Mouse (Mus musculus) hindbrain, embryonic 15.5 days (tissue): ENCODE data around the gene Btbd1. TPM values are rescaled to one million over a fixed set of nuclear protein-coding genes. Genes with fewer than 3 reads are reported as not detected.

Experiments
- ATAC-seq: fragments of 200-750 bp; cut with Nextera tagmentation; 2 replicates; pipeline ENCODE4 v1.8.0; 2017; ENCODE audit warnings: low read depth, moderate number of reproducible peaks, moderate TSS enrichment; ENCODE audit not compliant: low FRiP score
- H3K27ac ChIP-seq: fragments of 300-500 bp; sonication (generic); replicated peaks from 2 replicates; pipeline ENCODE4 v1.5.1; 2015; ENCODE audit warnings: mild to moderate bottlenecking, inconsistent platforms
- H3K27me3 ChIP-seq: fragments of 300-500 bp; sonication (generic); 2 replicates; pipeline ENCODE4 v1.6.1; 2015; ENCODE audit warnings: control low read depth, inconsistent platforms
- H3K36me3 ChIP-seq: fragments of 300-500 bp; sonication (generic); 2 replicates; pipeline ENCODE4 v1.6.1; 2015; ENCODE audit warnings: control low read depth, inconsistent platforms
- H3K4me1 ChIP-seq: fragments of 300-500 bp; sonication (generic); replicated peaks from 2 replicates; pipeline ENCODE4 v1.6.1; 2015; ENCODE audit warnings: control low read depth, inconsistent platforms
- H3K4me2 ChIP-seq: fragments of 300-500 bp; sonication (generic); 2 replicates; pipeline ENCODE4 v1.6.1; 2015; ENCODE audit warnings: moderate library complexity, mild to moderate bottlenecking, inconsistent platforms
- H3K4me3 ChIP-seq: fragments of 300-500 bp; sonication (generic); 2 replicates; pipeline ENCODE4 v1.5.1; 2015; ENCODE audit warnings: mild to moderate bottlenecking, inconsistent platforms
- H3K9ac ChIP-seq: fragments of 300-500 bp; sonication (generic); 2 replicates; pipeline ENCODE4 v1.6.1; 2015; ENCODE audit warnings: inconsistent platforms
- H3K9me3 ChIP-seq: fragments of 300-500 bp; sonication (generic); 2 replicates; pipeline ENCODE4 v1.6.1; 2016; ENCODE audit warnings: control low read depth, inconsistent platforms
- WGBS: fragments of 180-500 bp; shearing (Covaris S2); methylation state at CpG from one replicate; pipeline ENCODE4 v1.1.7; 2015; 5-methylcytosine and 5-hydroxymethylcytosine counted together
- polyA plus RNA-seq: library from polyadenylated mRNA; unstranded; fragments of >200 nt; fragmentation: Nextera tagmentation; extraction: Ambion mirVana; gene quantifications from 2 replicates; pipeline ENCODE4 v1.2.1, GENCODE M21; 2015

The Btbd1 gene
- polyA plus RNA-seq, 1 experiment from 2014 or later: 93.8 TPM

DNA sequence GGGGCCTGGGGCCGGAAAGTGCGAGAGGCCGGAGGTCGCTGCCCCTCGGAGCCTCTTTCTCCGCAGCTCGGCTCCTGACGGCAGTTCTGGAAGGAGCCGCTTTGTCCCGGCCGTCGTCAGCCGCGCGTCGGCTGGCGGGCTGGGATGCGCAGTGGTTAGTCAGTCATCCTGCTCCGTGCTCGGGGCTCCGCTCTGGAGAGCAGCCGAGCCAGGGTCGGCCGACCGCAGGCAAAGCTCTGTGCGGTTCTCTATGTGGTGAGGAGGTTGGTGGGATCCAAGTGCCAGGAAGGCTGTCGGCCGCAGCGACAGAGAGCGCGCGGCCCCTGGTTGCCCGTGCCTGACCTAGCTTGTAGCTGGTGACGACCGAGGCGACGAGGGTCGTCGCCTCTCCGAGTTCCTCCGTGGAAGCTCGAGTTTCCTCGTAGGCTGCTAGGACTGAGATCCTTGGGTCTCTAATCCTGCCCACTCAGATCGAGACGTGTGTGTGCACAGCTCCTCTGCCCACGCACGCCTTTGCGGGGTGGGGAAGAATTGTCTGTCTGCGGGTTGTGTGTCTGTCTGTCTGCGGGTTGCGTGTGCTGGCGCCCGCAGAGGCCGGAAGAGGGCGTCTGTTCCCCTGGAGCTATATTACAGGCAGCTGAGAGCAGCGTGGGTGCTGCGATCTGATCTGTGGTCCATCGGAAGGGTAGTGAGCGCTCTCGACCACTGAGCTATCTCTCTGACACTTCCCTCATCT is 66.0 kb downstream of the Btbd1 start:
- Histone ChIP-seq H3K27ac (peak overlapping the region; percentile 92), H3K4me3 (peak overlapping the region; percentile 100), H3K4me1 (peaks cover 27% of the 10 kb centered on the region), H3K9ac (peak overlapping the region; percentile 89), H3K36me3 (no peaks in the 10 kb centered on the region), H3K27me3 (no peaks in the 10 kb centered on the region), H3K4me2 (peak overlapping the region; percentile 92), H3K9me3 (no peaks in the 10 kb centered on the region)
- 2% methylated on average over 52 of the region's 60 CpGs for WGBS
- peak; percentile 85 for ATAC-seq

DNA sequence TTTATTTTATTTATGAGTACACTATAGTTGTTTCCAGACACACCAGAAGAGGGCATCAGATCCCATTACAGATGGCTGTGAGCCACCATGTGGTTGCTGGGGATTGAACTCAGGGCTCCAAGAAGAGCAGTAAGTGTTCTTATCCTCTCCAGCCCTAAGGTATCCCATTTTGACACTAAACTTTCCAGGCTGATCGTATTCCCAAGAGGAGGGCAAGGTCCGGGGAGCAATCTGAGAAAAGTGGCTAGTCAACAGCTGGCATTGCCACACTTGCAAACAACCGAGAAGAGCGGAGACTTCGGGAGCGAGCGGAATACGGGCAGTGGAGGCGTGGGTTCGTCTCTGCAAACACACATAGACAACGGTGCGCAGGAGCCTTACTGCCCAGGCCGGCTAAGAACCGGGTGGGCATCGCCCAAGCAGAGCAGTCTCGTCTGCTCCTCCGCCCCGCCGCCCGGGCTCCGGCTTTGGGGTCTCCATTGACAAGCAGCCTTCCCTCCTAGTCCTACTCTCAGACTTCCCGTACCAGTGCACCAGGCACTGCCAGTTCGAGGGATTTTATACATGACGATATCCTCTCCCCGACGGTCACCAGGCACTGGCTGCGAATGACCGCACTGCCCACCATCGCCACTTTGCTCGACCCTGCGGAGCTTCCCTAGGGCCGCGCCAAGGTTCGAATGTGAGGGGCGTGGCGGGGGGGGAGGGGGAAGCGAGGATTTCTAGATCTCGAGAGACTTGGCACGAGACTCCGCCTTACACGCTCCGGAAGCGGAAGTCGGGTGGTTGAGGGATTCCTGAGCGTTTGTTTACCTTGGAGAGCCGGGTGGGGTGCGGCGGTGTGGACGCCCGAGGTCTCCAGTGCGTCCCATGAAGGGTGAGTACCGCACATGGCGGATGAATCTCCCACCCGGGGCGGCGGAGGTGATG is 66.8 kb downstream of the Btbd1 start, which contains the start of gene Ramac:
Ramac (plus strand) TSS at position 746 of the 930 bp plus-strand sequence.
- ATAC-seq: peak; percentile 97
- Histone ChIP-seq H3K27ac (peak within 1 kb of the TSS; percentile 92), H3K36me3 (no peaks in the 10 kb centered on the region), H3K27me3 (no peaks in the 10 kb centered on the region), H3K4me1 (peaks cover 27% of the 10 kb centered on the region), H3K4me3 (peak within 1 kb of the TSS; percentile 100), H3K9me3 (no peaks in the 10 kb centered on the region), H3K9ac (peak within 1 kb of the TSS; percentile 89), H3K4me2 (peak within 1 kb of the TSS; percentile 92)
- WGBS: under 1% methylated on average over 55 of the region's 56 CpGs

DNA sequence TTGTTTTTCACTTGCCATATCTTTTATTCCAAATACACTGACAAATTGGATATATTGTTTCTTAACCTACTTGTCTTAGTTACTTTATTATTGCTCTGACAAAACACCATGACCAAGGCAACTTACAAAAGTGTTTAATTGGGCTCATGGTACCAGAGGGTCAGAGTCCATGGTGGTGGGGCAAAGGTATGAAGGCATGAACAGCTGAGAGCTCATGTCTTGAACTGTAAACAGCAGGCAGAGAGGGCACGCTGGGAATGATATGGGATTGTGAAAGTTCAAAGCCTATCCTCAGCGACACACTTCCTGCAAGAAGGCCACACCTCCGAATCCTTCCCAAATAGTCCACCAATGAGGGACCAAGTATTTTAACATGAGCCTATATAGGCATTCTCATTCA is 81.3 kb downstream of the Btbd1 start:
- H3K27me3 ChIP-seq: no peaks in the 10 kb centered on the region
- no peaks in the 10 kb centered on the region for H3K9me3 ChIP-seq
- WGBS: 94% methylated on average over 3 of the region's 3 CpGs
- no peak overlapping the region for H3K4me3 ChIP-seq
- ATAC-seq: no peak
- no peak overlapping the region for H3K27ac ChIP-seq
- H3K36me3 ChIP-seq: no peaks in the 10 kb centered on the region
- H3K9ac ChIP-seq: no peak overlapping the region
- H3K4me2 ChIP-seq: no peak overlapping the region
- H3K4me1 ChIP-seq: no peaks in the 10 kb centered on the region

DNA sequence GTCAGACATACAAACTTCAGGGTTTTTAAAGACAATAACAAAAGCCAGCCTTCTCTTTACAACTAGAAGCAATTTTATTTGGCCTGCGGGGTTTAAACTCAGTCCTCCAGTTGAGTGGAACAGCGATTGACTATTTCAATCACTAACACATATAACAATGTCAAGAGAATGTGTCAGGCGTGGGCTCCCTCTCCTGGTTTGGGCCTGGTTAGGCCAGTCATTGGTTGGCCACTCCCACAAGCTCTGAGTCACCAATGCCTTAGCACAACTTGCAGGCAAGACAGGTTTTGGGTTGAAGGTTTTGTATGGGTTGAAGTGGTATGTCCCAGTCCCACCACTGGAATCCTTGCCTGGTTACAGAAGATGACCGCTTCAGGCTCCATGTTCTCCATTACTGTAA is 85.1 kb downstream of the Btbd1 start:
- ATAC-seq: no peak
- no peaks in the 10 kb centered on the region for H3K27me3 ChIP-seq
- H3K9ac ChIP-seq: no peak overlapping the region
- no peaks in the 10 kb centered on the region for H3K4me1 ChIP-seq
- H3K27ac ChIP-seq: no peak overlapping the region
- H3K36me3 ChIP-seq: no peaks in the 10 kb centered on the region
- WGBS: 83% methylated on average over 4 of the region's 4 CpGs
- H3K4me3 ChIP-seq: no peak overlapping the region
- no peak overlapping the region for H3K4me2 ChIP-seq
- H3K9me3 ChIP-seq: no peaks in the 10 kb centered on the region

Other genes with a start within 250 kb of the Btbd1 start
- 29.6 and 34.4 TPM in 2 replicates for gene Homer2, start 121.9 kb downstream of the Btbd1 start, polyA plus RNA-seq
- gene Ramac, start 66.5 kb downstream of the Btbd1 start, polyA plus RNA-seq: 129 and 137 TPM in 2 replicates
- gene 3110040N11Rik, start 40.0 kb downstream of the Btbd1 start, polyA plus RNA-seq: 44.7 and 49.8 TPM in 2 replicates
- not detected in 2 replicates for gene Gm10160, start 26.4 kb upstream of the Btbd1 start, polyA plus RNA-seq
- gene Tm6sf1, start 29.6 kb upstream of the Btbd1 start, polyA plus RNA-seq: 11.7 and 11.8 TPM in 2 replicates
- 57.0 and 59.0 TPM in 2 replicates for gene Hdgfl3, start 105.0 kb upstream of the Btbd1 start, polyA plus RNA-seq
- 0.36 and 0.69 TPM in 2 replicates for gene Bnc1, start 162.9 kb upstream of the Btbd1 start, polyA plus RNA-seq